Mouse (Mus musculus) heart, adult 2 months (tissue): Measurements from ENCODE around the gene Ruvbl2. TPM values are rescaled to one million over a fixed set of nuclear protein-coding genes. Genes with fewer than 3 reads are reported as not detected.

Source experiments
- DNase-seq, 2 experiments: peaks; one replicate each; pipeline ENCODE4 v3.0.0; 2021
- H3K27ac ChIP-seq: fragments of 200-600 bp; 2 replicates; pipeline ENCODE4 v1.8.1; 2022
- H3K27me3 ChIP-seq: fragments of 200-500 bp; 2 replicates; pipeline ENCODE4 v1.6.1; 2012; ENCODE audit warnings: mild to moderate bottlenecking, low read length, inconsistent platforms, mixed read lengths; ENCODE audit not compliant: control insufficient read depth, insufficient read depth
- H3K36me3 ChIP-seq: fragments of 200-500 bp; 2 replicates; pipeline ENCODE4 v1.6.1; 2012; ENCODE audit warnings: low read length, inconsistent platforms; ENCODE audit not compliant: control insufficient read depth, insufficient read depth
- H3K4me1 ChIP-seq: fragments of 200-500 bp; 2 replicates; pipeline ENCODE4 v1.6.1; 2011; ENCODE audit warnings: low read length; ENCODE audit not compliant: control insufficient read depth, insufficient read depth
- H3K4me3 ChIP-seq: fragments of 200-600 bp; 2 replicates; pipeline ENCODE4 v1.8.1; 2022
- H3K79me2 ChIP-seq: fragments of 200-500 bp; replicated peaks from 2 replicates; pipeline ENCODE4 v1.6.1; 2012; ENCODE audit warnings: mild to moderate bottlenecking, inconsistent platforms, low read length, moderate library complexity, mixed read lengths; ENCODE audit not compliant: control insufficient read depth, insufficient read depth
- H3K9ac ChIP-seq: fragments of 200-500 bp; 2 replicates; pipeline ENCODE4 v1.6.1; 2012; ENCODE audit warnings: low read depth, mild to moderate bottlenecking, control low read depth, inconsistent platforms, low read length, mixed read lengths
- CTCF ChIP-seq: fragments of 200-600 bp; IDR thresholded peaks from 2 replicates; pipeline ENCODE4 v1.8.1; 2022; ENCODE audit warnings: antibody characterized with exemption, mild to moderate bottlenecking, moderate library complexity
- EP300 ChIP-seq: fragments of 200-500 bp; IDR thresholded peaks from 2 replicates; pipeline ENCODE4 v1.6.1; 2011; ENCODE audit warnings: low read depth, low read length, control low read depth; ENCODE audit not compliant: insufficient read depth
- POLR2A ChIP-seq: fragments of 200-500 bp; IDR thresholded peaks from 2 replicates; pipeline ENCODE4 v1.6.1; 2011; ENCODE audit warnings: mild to moderate bottlenecking, low read depth, low read length, control low read depth; ENCODE audit not compliant: insufficient read depth
- WGBS: fragments of 180-500 bp; shearing (Covaris S2); methylation state at CpG from one replicate; pipeline ENCODE4 v1.1.7; 2018; 5-methylcytosine and 5-hydroxymethylcytosine counted together
- intact Hi-C: fragments of 180-260 bp; cut with DNase I; formaldehyde crosslinking; loops from one replicate; pipeline ENCODE4 v1.15.1; 2025
- polyA plus RNA-seq: library from polyadenylated mRNA; depleted of rRNA; stranded (reverse); fragments of >200 nt; gene quantifications from 2 replicates; pipeline ENCODE4 v1.2.3, GENCODE M21; 2012
- total RNA-seq, 2 experiments: library from RNA; stranded (reverse); gene quantifications; 2 replicates each; pipeline ENCODE4 v1.2.3; 2021

Gene Ruvbl2
- total and polyA plus RNA-seq, 3 experiments = 26.5 to 32.7 (median 26.9) TPM

- DNase-seq = no peak
- Histone ChIP-seq H3K27ac (no peak overlapping the region), H3K4me3 (no peak overlapping the region), H3K27me3 (no peaks in the 10 kb centered on the region), H3K9ac (no peak overlapping the region), H3K36me3 (no peaks in the 10 kb centered on the region), H3K4me1 (no peaks in the 10 kb centered on the region), H3K79me2 (no peaks in the 10 kb centered on the region)
- no peak for TF ChIP-seq EP300
- TF ChIP-seq POLR2A = no peak
- TF ChIP-seq CTCF = no peak
- WGBS = 90% methylated on average over 14 of the region's 14 CpGs
- intact Hi-C loops = no loop called here
These were observed 16.7 kb downstream of the Ruvbl2 start for GRCm38 (mm10) chr7:45421194-45421593.

GRCm38 (mm10) chr7:45420615-45420919 is 17.3 kb downstream of the Ruvbl2 start, which contains the start of gene Lhb:
Lhb (plus strand) TSS chr7:45420820.
- Histone ChIP-seq H3K27me3 (peaks cover under 1% of the 10 kb centered on the region; the same call in 1 of the 2 replicates), H3K27ac (no peak within 1 kb of the TSS), H3K4me1 (no peaks in the 10 kb centered on the region), H3K79me2 (no peaks in the 10 kb centered on the region), H3K9ac (no peak within 1 kb of the TSS), H3K4me3 (no peak within 1 kb of the TSS), H3K36me3 (no peaks in the 10 kb centered on the region)
- DNase-seq = no peak
- intact Hi-C loops = no loop called here
- TF ChIP-seq POLR2A (no peak), EP300 (no peak), CTCF (no peak)
- 74% methylated on average over 6 of the region's 6 CpGs for WGBS

GRCm38 (mm10) chr7:45419859-45420614 is 17.9 kb downstream of the Ruvbl2 start:
- peaks cover 1% of the 10 kb centered on the region; the same call in 1 of the 2 replicates for H3K27me3 ChIP-seq
- no peak for TF ChIP-seq EP300
- TF ChIP-seq POLR2A = no peak
- TF ChIP-seq CTCF = no peak
- H3K4me3 ChIP-seq = no peak overlapping the region
- no peaks in the 10 kb centered on the region for H3K79me2 ChIP-seq
- DNase-seq = no peak
- no peaks in the 10 kb centered on the region for H3K4me1 ChIP-seq
- no peak overlapping the region for H3K27ac ChIP-seq
- no peaks in the 10 kb centered on the region for H3K36me3 ChIP-seq
- WGBS = 25% methylated on average over 27 of the region's 27 CpGs
- no peak overlapping the region for H3K9ac ChIP-seq
- intact Hi-C loops = no loop called here

GRCm38 (mm10) chr7:45417962-45418492 is 19.9 kb downstream of the Ruvbl2 start:
- no peak overlapping the region for H3K27ac ChIP-seq
- H3K27me3 ChIP-seq = peaks cover 6% of the 10 kb centered on the region
- DNase-seq = no peak
- no peaks in the 10 kb centered on the region for H3K79me2 ChIP-seq
- no peak overlapping the region for H3K9ac ChIP-seq
- no peaks in the 10 kb centered on the region for H3K36me3 ChIP-seq
- no peak overlapping the region for H3K4me3 ChIP-seq
- TF ChIP-seq CTCF (no peak), EP300 (no peak), POLR2A (no peak)
- intact Hi-C loops = no loop called here
- WGBS = 10% methylated on average over 13 of the region's 13 CpGs
- no peaks in the 10 kb centered on the region for H3K4me1 ChIP-seq

GRCm38 (mm10) chr7:45415636-45416035 is 22.3 kb downstream of the Ruvbl2 start:
- intact Hi-C loops = no loop called here
- Histone ChIP-seq H3K4me1 (no peaks in the 10 kb centered on the region), H3K36me3 (no peaks in the 10 kb centered on the region), H3K9ac (no peak overlapping the region), H3K27me3 (peaks cover 6% of the 10 kb centered on the region), H3K27ac (no peak overlapping the region), H3K4me3 (no peak overlapping the region), H3K79me2 (no peaks in the 10 kb centered on the region)
- 26% methylated on average over 37 of the region's 37 CpGs for WGBS
- DNase-seq = no peak
- TF ChIP-seq EP300 (no peak), CTCF (no peak), POLR2A (no peak)

- Histone ChIP-seq H3K4me3 (no peak overlapping the region), H3K4me1 (no peaks in the 10 kb centered on the region), H3K27me3 (peaks cover 6% of the 10 kb centered on the region), H3K36me3 (no peaks in the 10 kb centered on the region), H3K27ac (no peak overlapping the region), H3K9ac (no peak overlapping the region), H3K79me2 (no peaks in the 10 kb centered on the region)
- intact Hi-C loops = no loop called here
- 46% methylated on average over 12 of the region's 12 CpGs for WGBS
- no peak for TF ChIP-seq EP300
- no peak for TF ChIP-seq CTCF
- no peak for TF ChIP-seq POLR2A
- DNase-seq = no peak
These were observed 23.1 kb downstream of the Ruvbl2 start for GRCm38 (mm10) chr7:45414740-45415224.
